Mouse (Mus musculus) embryonic stem cell, embryonic (primary cell): ENCODE measurements at regions not wholly inside any gene's neighbourhood (a gene's known extent, or its start where the extent isn't known, plus 50 kb on each side); places are given as distances from the start of the nearest gene placed in this dataset.

Source experiments
- CTCF ChIA-PET, 4 experiments: fragments of 300-600 bp in 2 of 4; fragments of 350-600 bp in 2 of 4; sonication (Branson Sonifier 250); formaldehyde crosslinking; loops; one replicate each; lab custom pipeline; 2022; ENCODE audit warnings: inconsistent platforms in 2 of 4; lab: Charles Lee
- POLR2A ChIA-PET, 4 experiments: fragments of 300-600 bp in 2 of 4; fragments of 350-600 bp in 2 of 4; sonication (Branson Sonifier 250); formaldehyde crosslinking; loops; one replicate each; lab custom pipeline; 2022; ENCODE audit warnings: antibody characterized with exemption in 4 of 4, inconsistent platforms in 1 of 4; lab: Charles Lee

- ChIA-PET POLR2A (no interaction called here), CTCF (no interaction called here)
Observed at GRCm38 (mm10) chr3:132462348-132462959, 167.2 kb upstream of the Gimd1 start.

- CTCF ChIA-PET: no interaction called here
- POLR2A ChIA-PET: no interaction called here
Observed at GRCm38 (mm10) chr3:132471070-132471469, 158.6 kb upstream of the Gimd1 start.

GRCm38 (mm10) chr3:132477768-132478167 is 151.9 kb upstream of the Gimd1 start:
- ChIA-PET CTCF (no interaction called here), POLR2A (no interaction called here)

GRCm38 (mm10) chr3:132479275-132479674 is 150.3 kb upstream of the Gimd1 start:
- CTCF ChIA-PET: no interaction called here
- POLR2A ChIA-PET: no interaction called here

- POLR2A ChIA-PET: no interaction called here
Observed at GRCm38 (mm10) chr3:132484814-132485213, 144.8 kb upstream of the Gimd1 start.

GRCm38 (mm10) chr3:132485553-132485952 is 144.1 kb upstream of the Gimd1 start:
- CTCF ChIA-PET: no interaction called here
- POLR2A ChIA-PET: no interaction called here

More at GRCm38 (mm10) chr3:132484814-132485213, 144.8 kb upstream of the Gimd1 start:
- CTCF ChIA-PET: interaction anchor here in 1 of 4 experiments (0.6 kb wide), 1 partner anchor 157 kb away, joined by 4 read pairs; no protein-coding TSS in a partner anchor

GRCm38 (mm10) chr3:132506095-132506494 is 123.5 kb upstream of the Gimd1 start:
- CTCF ChIA-PET: interaction anchor here in 2 of 4 experiments (0.6 to 0.8 kb wide), 2 partner anchors 12 to 136 kb away, joined by 3 read pairs; no protein-coding TSS in a partner anchor
- POLR2A ChIA-PET: no interaction called here

GRCm38 (mm10) chr3:132510240-132510639 is 119.4 kb upstream of the Gimd1 start:
- CTCF ChIA-PET: no interaction called here

GRCm38 (mm10) chr3:132512526-132513102 is 117.0 kb upstream of the Gimd1 start:
- ChIA-PET POLR2A (no interaction called here), CTCF (interaction anchor here in 1 of 4 experiments (0.7 kb wide), 1 partner anchor 180 kb away, joined by 6 read pairs; no protein-coding TSS in a partner anchor)

More at GRCm38 (mm10) chr3:132510240-132510639, 119.4 kb upstream of the Gimd1 start:
- POLR2A ChIA-PET: no interaction called here

- POLR2A ChIA-PET: no interaction called here
- CTCF ChIA-PET: no interaction called here
Observed at GRCm38 (mm10) chr3:132533323-132533904, 96.2 kb upstream of the Gimd1 start.

- ChIA-PET POLR2A (no interaction called here), CTCF (interaction anchor here in 1 of 4 experiments (0.5 kb wide), 1 partner anchor 15 kb away, joined by 3 read pairs; no protein-coding TSS in a partner anchor)
Observed at GRCm38 (mm10) chr3:132539780-132540658, 89.6 kb upstream of the Gimd1 start.

GRCm38 (mm10) chr3:132551238-132551808 is 78.3 kb upstream of the Gimd1 start:
- ChIA-PET POLR2A (no interaction called here), CTCF (no interaction called here)

GRCm38 (mm10) chr3:132565755-132566154 is 63.9 kb upstream of the Gimd1 start:
- ChIA-PET CTCF (no interaction called here), POLR2A (no interaction called here)

- ChIA-PET CTCF (no interaction called here), POLR2A (no interaction called here)
Observed at GRCm38 (mm10) chr3:132566301-132566700, 63.3 kb upstream of the Gimd1 start.
